Mouse (Mus musculus) frontal cortex, postnatal 36 days (tissue): ENCODE results near the gene Rbfox2.

Experiments
- DNase-seq, 2 experiments: peaks; one replicate each; pipeline ENCODE4 v3.0.0; 2022; ENCODE audit warnings: low spot score in 2 of 2

The Rbfox2 gene

GRCm38 (mm10) chr15:77034526-77034925 lies 272.3 kb downstream of the Rbfox2 start:
- DNase-seq = no peak

GRCm38 (mm10) chr15:77031271-77031670 lies 275.5 kb downstream of the Rbfox2 start:
- DNase-seq = no peak

- DNase-seq = peak; percentile 54 to 68
These were observed 277.3 kb downstream of the Rbfox2 start for GRCm38 (mm10) chr15:77029331-77029991.
